Mouse (Mus musculus): ENCODE measurements around the gene Gm10142. TPM values are rescaled to one million over a fixed set of nuclear protein-coding genes. Genes with fewer than 3 reads are reported as not detected.
A peak's percentile ranks its signal among the peaks of the same experiment; 100 is the strongest.
"Not testable (repeated sequence)": the region's sequence is repeated elsewhere in the genome, so short reads cannot be mapped to it uniquely, and the experiment has no call there.

The Gm10142 gene
- polyA plus RNA-seq, 1 experiment from 2014 or later = not detected

DNA sequence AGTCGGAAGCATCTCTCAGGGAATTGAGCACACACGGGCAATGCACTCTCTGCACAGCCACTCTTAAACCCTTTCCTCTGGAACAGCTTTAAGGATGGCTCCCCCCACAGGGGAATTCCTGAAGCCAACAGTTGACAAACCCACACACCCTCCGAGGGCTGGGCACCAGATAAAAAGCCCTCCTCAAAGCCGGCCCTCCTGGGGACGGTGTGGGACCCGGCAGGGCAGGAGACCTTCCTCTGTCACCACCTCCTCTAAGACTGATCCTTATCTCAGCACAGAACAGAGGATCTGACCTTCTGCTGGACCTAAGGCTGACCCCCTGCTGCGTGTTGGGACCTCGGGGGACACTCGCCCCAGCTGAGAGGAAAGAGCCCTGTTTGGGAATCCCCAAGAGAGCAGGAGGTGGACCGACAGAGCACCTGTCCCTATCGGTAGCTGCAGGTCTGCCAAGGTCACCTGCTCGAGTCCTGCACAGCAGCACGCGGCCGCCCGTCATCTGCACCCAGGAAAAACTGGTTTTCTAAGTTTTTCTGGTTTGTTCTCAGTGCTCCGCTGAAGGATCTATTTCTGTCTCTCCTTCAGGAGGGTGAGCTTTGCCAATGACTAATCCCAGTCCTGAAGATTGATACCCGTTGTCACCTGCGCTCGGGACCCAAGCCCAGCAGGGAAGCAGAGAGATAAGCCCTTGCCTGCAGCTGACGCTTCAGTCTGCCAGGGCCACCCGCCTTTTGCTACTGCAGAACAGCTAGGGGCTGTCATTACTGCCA, 29.5 kb upstream of the Gm10142 start, which contains the start of gene Tspear:
Gene Tspear (plus strand): TSS at position 675 of the 770 bp plus-strand sequence.
- no peaks in the 10 kb centered on the region for H3K36me3 ChIP-seq (ENCODE audit: control insufficient read depth, insufficient read depth, low read length)
- 5% methylated on average over 22 of the region's 22 CpGs for WGBS
- no peak within 1 kb of the TSS for H3K9ac ChIP-seq (replicated peaks; ENCODE audit: low read depth, low read length)
- 0 out of 2 replicates have a peak, but pooled peaks cover 4% of the 10 kb centered on the region for H3K4me1 ChIP-seq (ENCODE audit: control insufficient read depth, insufficient read depth, low read length)
- peak; percentile 47; the same call in 1 of the 2 replicates for ATAC-seq (ENCODE audit: insufficient number of reproducible peaks, insufficient read depth, low FRiP score, low read depth)
- H3K27ac ChIP-seq (ENCODE audit: low read length) = peak within 1 kb of the TSS; percentile 28; the same call in 1 of the 2 replicates
- H3K27me3 ChIP-seq (ENCODE audit: control insufficient read depth, insufficient read depth, low read length) = peaks cover 11% of the 10 kb centered on the region; the same call in 1 of the 2 replicates
- H3K4me3 ChIP-seq (ENCODE audit: low read depth, low read length) = no peak within 1 kb of the TSS
- peak within 1 kb of the TSS; percentile 10; the same call in 1 of the 2 replicates for H3K4me2 ChIP-seq (replicated peaks; ENCODE audit: low read depth, low read length)
- H3K9me3 ChIP-seq (ENCODE audit: control insufficient read depth, low read depth, low read length) = no peaks in the 10 kb centered on the region

DNA sequence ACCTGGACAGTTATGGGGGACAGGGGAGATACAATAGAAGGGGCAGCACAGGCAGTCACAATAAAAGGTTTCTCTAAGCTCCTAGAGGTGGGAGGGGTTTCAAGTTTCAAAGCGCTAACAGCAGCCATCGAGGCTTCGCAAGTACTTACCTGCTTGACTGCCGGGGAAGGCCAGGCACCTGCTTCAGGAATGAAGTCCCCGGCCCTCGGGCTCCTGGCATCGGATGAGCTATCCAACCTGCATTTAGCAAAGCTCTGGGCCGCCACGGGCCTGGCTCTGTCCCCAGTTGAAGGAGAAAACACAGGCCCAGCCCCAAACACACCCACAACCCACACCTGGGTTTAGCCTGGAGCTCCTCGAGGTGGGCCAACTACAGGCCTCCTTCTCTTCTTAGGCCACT, 28.6 kb upstream of the Gm10142 start:
- WGBS = 22% methylated on average over 10 of the region's 10 CpGs
- H3K4me3 ChIP-seq (ENCODE audit: low read depth, low read length) = no peak overlapping the region
- no peaks in the 10 kb centered on the region for H3K36me3 ChIP-seq (ENCODE audit: control insufficient read depth, insufficient read depth, low read length)
- no peak for ATAC-seq (ENCODE audit: insufficient number of reproducible peaks, insufficient read depth, low FRiP score, low read depth)
- 0 out of 2 replicates have a peak, but pooled peaks cover 4% of the 10 kb centered on the region for H3K4me1 ChIP-seq (ENCODE audit: control insufficient read depth, insufficient read depth, low read length)
- H3K9ac ChIP-seq (replicated peaks; ENCODE audit: low read depth, low read length) = no peak overlapping the region
- H3K4me2 ChIP-seq (replicated peaks; ENCODE audit: low read depth, low read length) = no peak overlapping the region
- H3K27me3 ChIP-seq (ENCODE audit: control insufficient read depth, insufficient read depth, low read length) = peaks cover 11% of the 10 kb centered on the region; the same call in 1 of the 2 replicates
- no peaks in the 10 kb centered on the region for H3K9me3 ChIP-seq (ENCODE audit: control insufficient read depth, low read depth, low read length)
- no peak overlapping the region; the same call in 1 of the 2 replicates for H3K27ac ChIP-seq (ENCODE audit: low read length)

DNA sequence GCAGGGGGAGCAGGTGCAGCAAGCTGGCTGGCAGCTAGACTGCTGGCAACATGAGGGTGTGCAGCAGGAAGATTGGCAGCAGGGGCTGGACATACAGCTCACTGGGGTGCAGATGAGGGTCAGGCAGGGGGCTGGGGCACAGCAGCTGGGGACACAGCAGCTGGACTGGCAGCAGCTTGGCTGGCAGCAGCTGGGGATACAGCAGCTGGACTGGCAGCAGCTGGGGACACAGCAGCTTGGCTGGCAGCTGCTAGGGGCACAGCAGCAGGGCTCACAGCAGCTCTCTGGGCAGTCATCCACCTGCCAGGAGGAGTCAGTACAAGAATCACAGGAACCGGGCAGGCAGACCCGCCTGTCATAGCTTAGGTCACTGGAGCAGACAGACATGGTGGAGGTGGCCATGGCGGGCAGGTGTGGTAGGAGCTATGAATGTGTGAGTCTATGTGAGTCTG, 25.2 kb upstream of the Gm10142 start, which contains the start of gene Gm19402:
Gene Gm19402 (minus strand): TSS at position 402 of the 452 bp plus-strand sequence.
- 81% methylated on average over 3 of the region's 3 CpGs for WGBS
- not testable (repeated sequence) for ATAC-seq (ENCODE audit: insufficient number of reproducible peaks, insufficient read depth, low FRiP score, low read depth)

DNA sequence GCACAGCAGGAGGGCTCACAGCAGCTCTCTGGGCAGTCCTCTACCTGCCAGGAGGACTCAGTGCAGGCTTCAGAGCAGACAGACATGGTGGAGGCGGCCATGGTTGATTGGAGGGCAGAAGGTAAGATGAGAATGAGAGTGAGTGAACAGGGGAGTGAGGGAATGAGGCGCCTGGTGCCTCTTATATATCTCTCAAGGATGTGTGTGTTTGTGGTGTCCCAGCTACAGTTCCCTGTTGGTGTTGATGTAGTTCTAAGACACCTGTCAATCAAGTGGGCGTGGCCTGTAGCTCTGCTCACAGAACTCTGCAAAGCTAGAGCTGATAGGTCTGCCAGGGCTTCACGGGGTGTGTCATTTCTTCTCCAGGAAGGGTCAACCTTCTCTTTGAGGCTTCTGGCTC, 18.5 kb upstream of the Gm10142 start, which contains the start of gene Gm9508:
Gene Gm9508 (minus strand): TSS at position 101 of the 400 bp plus-strand sequence.
- Histone ChIP-seq H3K36me3 (ENCODE audit: control insufficient read depth, insufficient read depth, low read length) (no peaks in the 10 kb centered on the region), H3K4me1 (ENCODE audit: control insufficient read depth, insufficient read depth, low read length) (no peaks in the 10 kb centered on the region), H3K9me3 (ENCODE audit: control insufficient read depth, low read depth, low read length) (no peaks in the 10 kb centered on the region), H3K27ac (ENCODE audit: low read length) (no peak within 1 kb of the TSS), H3K4me2 (replicated peaks; ENCODE audit: low read depth, low read length) (no peak within 1 kb of the TSS), H3K27me3 (ENCODE audit: control insufficient read depth, insufficient read depth, low read length) (no peaks in the 10 kb centered on the region), H3K9ac (replicated peaks; ENCODE audit: low read depth, low read length) (no peak within 1 kb of the TSS), H3K4me3 (ENCODE audit: low read depth, low read length) (no peak within 1 kb of the TSS)
- 36% methylated on average over 4 of the region's 4 CpGs for WGBS
- no peak for ATAC-seq (ENCODE audit: insufficient number of reproducible peaks, insufficient read depth, low FRiP score, low read depth)

More for the DNA sequence above, 25.2 kb upstream of the Gm10142 start, which contains the start of gene Gm19402:
- not testable (repeated sequence) for H3K27me3 ChIP-seq (ENCODE audit: control insufficient read depth, insufficient read depth, low read length); H3K9me3 ChIP-seq (ENCODE audit: control insufficient read depth, low read depth, low read length); H3K4me2 ChIP-seq (replicated peaks; ENCODE audit: low read depth, low read length); H3K36me3 ChIP-seq (ENCODE audit: control insufficient read depth, insufficient read depth, low read length); H3K27ac ChIP-seq (ENCODE audit: low read length); H3K9ac ChIP-seq (replicated peaks; ENCODE audit: low read depth, low read length); H3K4me1 ChIP-seq (ENCODE audit: control insufficient read depth, insufficient read depth, low read length); H3K4me3 ChIP-seq (ENCODE audit: low read depth, low read length)

DNA sequence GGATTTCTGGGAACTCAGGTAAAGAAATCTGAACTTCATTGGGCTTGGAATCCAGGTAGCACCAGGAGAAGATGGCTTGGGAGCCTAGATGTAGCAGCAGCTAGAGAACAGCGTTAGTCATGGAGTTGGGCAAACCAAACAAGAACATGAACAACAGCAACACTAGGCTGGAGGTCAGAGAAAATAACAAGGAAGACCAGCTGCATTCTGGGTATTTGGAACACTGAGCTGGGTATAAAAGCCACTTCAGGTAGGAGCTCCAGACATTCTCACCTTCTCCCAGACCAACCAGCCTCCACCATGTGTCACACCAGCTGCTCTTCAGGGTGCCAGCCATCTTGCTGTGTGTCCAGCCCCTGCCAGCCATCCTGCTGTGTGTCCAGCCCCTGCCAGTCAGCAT, 9.3 kb upstream of the Gm10142 start, which contains the start of gene Gm10272:
Gene Gm10272 (plus strand): TSS at position 301 of the 400 bp plus-strand sequence.
- Histone ChIP-seq H3K27me3 (ENCODE audit: control insufficient read depth, insufficient read depth, low read length) (no peaks in the 10 kb centered on the region), H3K4me3 (ENCODE audit: low read depth, low read length) (no peak within 1 kb of the TSS), H3K36me3 (ENCODE audit: control insufficient read depth, insufficient read depth, low read length) (no peaks in the 10 kb centered on the region), H3K4me2 (replicated peaks; ENCODE audit: low read depth, low read length) (no peak within 1 kb of the TSS), H3K9me3 (ENCODE audit: control insufficient read depth, low read depth, low read length) (no peaks in the 10 kb centered on the region; the same call in 1 of the 2 replicates), H3K27ac (ENCODE audit: low read length) (no peak within 1 kb of the TSS), H3K9ac (replicated peaks; ENCODE audit: low read depth, low read length) (no peak within 1 kb of the TSS), H3K4me1 (ENCODE audit: control insufficient read depth, insufficient read depth, low read length) (no peaks in the 10 kb centered on the region)
- ATAC-seq (ENCODE audit: insufficient number of reproducible peaks, insufficient read depth, low FRiP score, low read depth) = no peak
- 96% methylated on average over 1 of the region's 1 CpGs for WGBS

DNA sequence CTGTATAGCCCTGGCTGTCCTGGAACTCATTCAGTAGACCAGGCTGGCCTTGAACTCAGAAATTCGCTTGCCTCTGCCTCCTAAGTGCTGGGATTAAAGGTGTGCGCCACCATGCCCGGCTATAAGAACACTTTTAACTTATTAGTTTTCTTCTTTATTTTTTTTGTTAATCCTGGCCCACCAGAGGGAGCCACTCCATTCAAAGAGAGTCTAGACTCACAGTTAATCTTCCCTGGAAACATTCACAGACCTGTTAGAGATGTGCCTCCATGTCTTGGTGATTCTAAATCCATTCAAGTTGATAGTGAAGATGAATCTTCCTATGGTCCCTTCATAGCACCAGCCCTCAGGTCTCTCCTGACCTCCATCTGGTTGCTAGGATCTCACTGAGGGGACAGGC, 5.8 kb upstream of the Gm10142 start:
- WGBS = 63% methylated on average over 3 of the region's 3 CpGs
- no peak overlapping the region for H3K9ac ChIP-seq (replicated peaks; ENCODE audit: low read depth, low read length)
- H3K4me1 ChIP-seq (ENCODE audit: control insufficient read depth, insufficient read depth, low read length) = no peaks in the 10 kb centered on the region
- no peak overlapping the region for H3K4me2 ChIP-seq (replicated peaks; ENCODE audit: low read depth, low read length)
- no peak for ATAC-seq (ENCODE audit: insufficient number of reproducible peaks, insufficient read depth, low FRiP score, low read depth)
- no peaks in the 10 kb centered on the region for H3K27me3 ChIP-seq (ENCODE audit: control insufficient read depth, insufficient read depth, low read length)
- no peaks in the 10 kb centered on the region for H3K36me3 ChIP-seq (ENCODE audit: control insufficient read depth, insufficient read depth, low read length)
- H3K9me3 ChIP-seq (ENCODE audit: control insufficient read depth, low read depth, low read length) = no peaks in the 10 kb centered on the region; the same call in 1 of the 2 replicates
- no peak overlapping the region for H3K27ac ChIP-seq (ENCODE audit: low read length)
- H3K4me3 ChIP-seq (ENCODE audit: low read depth, low read length) = no peak overlapping the region

DNA sequence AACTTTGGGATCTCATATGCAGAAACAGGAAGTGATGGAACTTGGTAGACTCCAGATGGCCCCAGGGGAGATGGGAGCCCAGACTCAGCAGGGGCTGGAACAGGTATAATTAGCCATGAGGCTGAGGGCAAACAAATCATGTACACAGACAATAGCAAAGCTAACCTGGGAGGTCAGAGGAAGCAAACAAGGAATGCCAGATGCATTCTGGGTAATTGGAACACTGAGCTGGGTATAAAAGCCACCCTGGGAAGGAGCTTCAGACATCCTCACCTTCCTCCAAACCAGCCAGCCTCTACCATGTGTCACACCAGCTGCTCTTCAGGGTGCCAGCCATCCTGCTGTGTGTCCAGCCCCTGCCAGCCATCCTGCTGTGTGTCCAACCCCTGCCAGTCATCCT, 4.5 kb upstream of the Gm10142 start, which contains the start of gene Gm10024:
Gene Gm10024 (plus strand): TSS at position 301 of the 400 bp plus-strand sequence.
- not testable (repeated sequence) for H3K27ac ChIP-seq (ENCODE audit: low read length); H3K4me2 ChIP-seq (replicated peaks; ENCODE audit: low read depth, low read length); H3K4me3 ChIP-seq (ENCODE audit: low read depth, low read length); H3K4me1 ChIP-seq (ENCODE audit: control insufficient read depth, insufficient read depth, low read length); H3K9ac ChIP-seq (replicated peaks; ENCODE audit: low read depth, low read length); H3K9me3 ChIP-seq (ENCODE audit: control insufficient read depth, low read depth, low read length); H3K36me3 ChIP-seq (ENCODE audit: control insufficient read depth, insufficient read depth, low read length); H3K27me3 ChIP-seq (ENCODE audit: control insufficient read depth, insufficient read depth, low read length); ATAC-seq (ENCODE audit: insufficient number of reproducible peaks, insufficient read depth, low FRiP score, low read depth)

DNA sequence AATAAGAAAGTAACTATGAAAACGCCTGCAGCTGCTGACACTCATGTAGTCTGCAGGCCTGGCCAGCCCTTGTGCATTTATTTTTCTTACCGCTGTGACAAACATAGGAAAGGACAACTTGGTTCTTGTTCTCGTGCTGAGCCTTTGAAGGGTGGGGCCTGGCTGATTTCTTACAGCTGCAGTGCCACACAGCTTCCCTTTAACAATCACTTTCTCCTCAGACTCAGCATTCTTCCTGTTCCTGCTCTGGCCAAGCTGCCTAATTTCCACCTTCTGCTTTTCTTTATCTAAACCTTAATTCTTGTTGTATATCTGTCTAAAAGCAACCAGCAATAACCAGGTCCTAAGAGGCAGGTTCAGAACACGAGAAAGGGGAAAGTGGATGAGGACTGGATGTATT, 1.9 kb upstream of the Gm10142 start:
- WGBS = 58% methylated on average over 4 of the region's 4 CpGs
- no peak for ATAC-seq (ENCODE audit: insufficient number of reproducible peaks, insufficient read depth, low FRiP score, low read depth)

More for the DNA sequence above, 1.9 kb upstream of the Gm10142 start:
- H3K4me2 ChIP-seq (replicated peaks; ENCODE audit: low read depth, low read length) = no peak overlapping the region
- H3K27ac ChIP-seq (ENCODE audit: low read length) = no peak overlapping the region
- H3K9me3 ChIP-seq (ENCODE audit: control insufficient read depth, low read depth, low read length) = no peaks in the 10 kb centered on the region
- no peak overlapping the region for H3K9ac ChIP-seq (replicated peaks; ENCODE audit: low read depth, low read length)
- H3K4me3 ChIP-seq (ENCODE audit: low read depth, low read length) = no peak overlapping the region
- no peaks in the 10 kb centered on the region for H3K36me3 ChIP-seq (ENCODE audit: control insufficient read depth, insufficient read depth, low read length)
- H3K4me1 ChIP-seq (ENCODE audit: control insufficient read depth, insufficient read depth, low read length) = no peaks in the 10 kb centered on the region
- H3K27me3 ChIP-seq (ENCODE audit: control insufficient read depth, insufficient read depth, low read length) = no peaks in the 10 kb centered on the region
